Comparison of ENCODE assay signal across 9 mouse cellular contexts in genomic region chr3:98020431-98021229, GRCm38 (mm10). TPM values are rescaled to one million over a fixed set of nuclear protein-coding genes. Genes with fewer than 3 reads are reported as not detected.
DNase-seq lines count a peak whose midpoint lies in the region; ATAC-seq and TF ChIP-seq lines count a peak whose summit lies in the region.
"Had no signal": no experiment of that assay in that cellular context is flagged by ENCODE, and none has a peak within 500 bp of the region (broad histone marks: within the 10 kb centered on the region; RNA-seq: fewer than 3 reads in every experiment).

No protein-coding gene starts in this region.

- TF ChIP-seq EP300 in heart, adult 2 months (IDR thresholded peaks at IDR 0.05; ENCODE audit: insufficient read depth, low read depth, low read length): no peak

- peaks cover 4% of the 10 kb centered on the region for H3K79me2 ChIP-seq in heart, adult 2 months (replicated peaks; ENCODE audit: control insufficient read depth, insufficient read depth, low read length)

- H3K4me1 ChIP-seq in heart, adult 2 months (ENCODE audit: control insufficient read depth, insufficient read depth, low read length): peaks cover 22% of the 10 kb centered on the region
- peaks cover 81% of the 10 kb centered on the region for H3K4me1 ChIP-seq in heart, embryonic 12.5 days (replicated peaks)
- H3K4me1 ChIP-seq in lung, embryonic 15.5 days: peaks cover 83% of the 10 kb centered on the region
- peaks cover 34% of the 10 kb centered on the region for H3K4me1 ChIP-seq in lung, adult 2 months (ENCODE audit: control insufficient read depth, insufficient read depth, low read length)
- H3K4me1 ChIP-seq in forebrain, postnatal 0 days (ENCODE audit: insufficient read depth): peaks cover 13% of the 10 kb centered on the region

- H3K4me3 ChIP-seq in heart, adult 2 months: no peak overlapping the region
- H3K4me3 ChIP-seq in heart, embryonic 12.5 days: no peak overlapping the region
- H3K4me3 ChIP-seq in lung, embryonic 15.5 days: no peak overlapping the region
- H3K4me3 ChIP-seq in lung, adult 2 months (replicated peaks; ENCODE audit: extremely low read depth, low read depth, low read length): no peak overlapping the region
- H3K4me3 ChIP-seq in forebrain, postnatal 0 days (ENCODE audit: low read depth, low read length): no peak overlapping the region

- no peaks in the 10 kb centered on the region for H3K36me3 ChIP-seq in heart, adult 2 months (ENCODE audit: control insufficient read depth, insufficient read depth, low read length)
- no peaks in the 10 kb centered on the region for H3K36me3 ChIP-seq in heart, embryonic 12.5 days
- H3K36me3 ChIP-seq in lung, embryonic 15.5 days: no peaks in the 10 kb centered on the region
- no peaks in the 10 kb centered on the region for H3K36me3 ChIP-seq in forebrain, postnatal 0 days (ENCODE audit: insufficient read depth)

- no peaks in the 10 kb centered on the region for H3K27me3 ChIP-seq in heart, adult 2 months (ENCODE audit: control insufficient read depth, insufficient read depth, low read length)
- H3K27me3 ChIP-seq in heart, embryonic 12.5 days (replicated peaks): no peaks in the 10 kb centered on the region
- no peaks in the 10 kb centered on the region for H3K27me3 ChIP-seq in lung, embryonic 15.5 days
- no peaks in the 10 kb centered on the region for H3K27me3 ChIP-seq in forebrain, postnatal 0 days (ENCODE audit: insufficient read depth, low read length)

- ATAC-seq in heart, embryonic 12.5 days (ENCODE audit: insufficient number of reproducible peaks, low FRiP score): no peak
- ATAC-seq in lung, embryonic 15.5 days (ENCODE audit: borderline replicate concordance, extremely low read depth, low FRiP score, low TSS enrichment): no peak
- ATAC-seq in forebrain, postnatal 0 days: peak; percentile 45; the same call in 1 of the 2 replicates

- no peak for TF ChIP-seq POLR2A in heart, adult 2 months (IDR thresholded peaks at IDR 0.05; ENCODE audit: insufficient read depth, low read depth, low read length)
- no peak for TF ChIP-seq POLR2A in lung, adult 2 months (IDR thresholded peaks at IDR 0.05; ENCODE audit: borderline replicate concordance, extremely low read depth, low read depth, low read length)

- peak; percentile 41 for TF ChIP-seq CTCF in heart, adult 2 months (IDR thresholded peaks at IDR 0.05)
- TF ChIP-seq CTCF in lung, adult 2 months (IDR thresholded peaks at IDR 0.05; ENCODE audit: insufficient read depth, low read length): no peak
- peak; percentile 65 for TF ChIP-seq CTCF in forebrain, postnatal 0 days (IDR thresholded peaks at IDR 0.05; ENCODE audit: low read depth)

- H3K4me2 ChIP-seq in heart, embryonic 12.5 days: no peak overlapping the region
- no peak overlapping the region; the same call in 1 of the 2 replicates for H3K4me2 ChIP-seq in lung, embryonic 15.5 days
- H3K4me2 ChIP-seq in forebrain, postnatal 0 days (ENCODE audit: low read depth): no peak overlapping the region

- H3K9ac ChIP-seq in heart, adult 2 months (ENCODE audit: low read depth, low read length): no peak overlapping the region
- H3K9ac ChIP-seq in heart, embryonic 12.5 days: no peak overlapping the region
- H3K9ac ChIP-seq in lung, embryonic 15.5 days: no peak overlapping the region
- no peak overlapping the region for H3K9ac ChIP-seq in forebrain, postnatal 0 days

- no peak for DNase-seq in heart, adult 2 months
- no peak for DNase-seq in lung, adult 2 months
- DNase-seq in forebrain, postnatal 0 days: no peak
- DNase-seq in lung, postnatal 36 days: peak; percentile 57
- no peak for DNase-seq in thymus, postnatal 36 days
- DNase-seq in spleen, postnatal 4 days (ENCODE audit: low spot score in 2 of 2): no peak
- DNase-seq: cerebellum, adult 8-10 months had no signal

- WGBS in heart, adult 2 months: 49% methylated on average over 9 of the region's 9 CpGs
- WGBS in heart, embryonic 12.5 days: 72% methylated on average over 9 of the region's 9 CpGs
- WGBS in lung, embryonic 15.5 days: 60% methylated on average over 9 of the region's 9 CpGs
- 58% methylated on average over 9 of the region's 9 CpGs for WGBS in lung, adult 2 months
- WGBS in forebrain, postnatal 0 days: 59% methylated on average over 9 of the region's 9 CpGs

- no peaks in the 10 kb centered on the region for H3K9me3 ChIP-seq in heart, embryonic 12.5 days (replicated peaks)
- H3K9me3 ChIP-seq in lung, embryonic 15.5 days: no peaks in the 10 kb centered on the region
- no peaks in the 10 kb centered on the region for H3K9me3 ChIP-seq in forebrain, postnatal 0 days (ENCODE audit: low read length)

- intact Hi-C loops in heart, adult 2 months (cut with DNase I): no loop called here

- no peak overlapping the region for H3K27ac ChIP-seq in heart, adult 2 months
- H3K27ac ChIP-seq in heart, embryonic 12.5 days (ENCODE audit: poor library complexity, severe bottlenecking): no peak overlapping the region
- peak overlapping the region; percentile 49; the same call in 1 of the 2 replicates for H3K27ac ChIP-seq in lung, embryonic 15.5 days
- H3K27ac ChIP-seq in forebrain, postnatal 0 days (ENCODE audit: low read depth, low read length): no peak overlapping the region

RNA-seq across cellular contexts. Expression of gene Notch2, which starts 7.3 kb away (rescaled TPM):
- total RNA-seq in heart, adult 2 months (2021): 10 to 100 TPM; 14.9 to 18.1 TPM
- 10.0 and 14.1 TPM in 2 replicates for polyA plus RNA-seq in heart, adult 2 months (2012; rRNA removed)
- 16.7 and 17.7 TPM in 2 replicates for polyA plus RNA-seq in heart, embryonic 12.5 days (2016; fragmentation: Nextera tagmentation; extraction: Ambion mirVana)
- polyA plus RNA-seq in lung, embryonic 15.5 days (2015; fragmentation: Nextera tagmentation; extraction: Ambion mirVana): 33.4 and 35.1 TPM in 2 replicates
- 43.0 and 48.7 TPM in 2 replicates for polyA plus RNA-seq in lung, adult 2 months (2012; rRNA removed)
- total RNA-seq in forebrain, postnatal 0 days (2014; rRNA removed): 16.6 and 28.4 TPM in 2 replicates
- 5.9 and 8.1 TPM in 2 replicates for polyA plus RNA-seq in forebrain, postnatal 0 days (2015; fragmentation: Nextera tagmentation; extraction: Ambion mirVana)
